Mouse (Mus musculus): ENCODE measurements around the gene Slc34a3. TPM values are rescaled to one million over a fixed set of nuclear protein-coding genes. Genes with fewer than 3 reads are reported as not detected.

Slc34a3 gene
- polyA plus RNA-seq, 1 experiment from 2014 or later: not detected

- Histone ChIP-seq H3K9ac (no peak overlapping the region), H3K4me1 (peaks cover 10% of the 10 kb centered on the region), H3K4me2 (no peak overlapping the region), H3K4me3 (replicated peaks) (no peak overlapping the region), H3K9me3 (no peaks in the 10 kb centered on the region), H3K27ac (no peak overlapping the region), H3K27me3 (peaks cover 33% of the 10 kb centered on the region), H3K36me3 (replicated peaks) (no peaks in the 10 kb centered on the region)
- no peak for ATAC-seq (ENCODE audit: low FRiP score)
- 90% methylated on average over 7 of the region's 7 CpGs for WGBS
These were observed 3.6 kb downstream of the Slc34a3 start for GRCm38 (mm10) chr2:25230581-25230980.

- H3K4me3 ChIP-seq (replicated peaks): no peak overlapping the region
- H3K27ac ChIP-seq: no peak overlapping the region
These were observed 4.6 kb downstream of the Slc34a3 start for GRCm38 (mm10) chr2:25229582-25229981.

DNA sequence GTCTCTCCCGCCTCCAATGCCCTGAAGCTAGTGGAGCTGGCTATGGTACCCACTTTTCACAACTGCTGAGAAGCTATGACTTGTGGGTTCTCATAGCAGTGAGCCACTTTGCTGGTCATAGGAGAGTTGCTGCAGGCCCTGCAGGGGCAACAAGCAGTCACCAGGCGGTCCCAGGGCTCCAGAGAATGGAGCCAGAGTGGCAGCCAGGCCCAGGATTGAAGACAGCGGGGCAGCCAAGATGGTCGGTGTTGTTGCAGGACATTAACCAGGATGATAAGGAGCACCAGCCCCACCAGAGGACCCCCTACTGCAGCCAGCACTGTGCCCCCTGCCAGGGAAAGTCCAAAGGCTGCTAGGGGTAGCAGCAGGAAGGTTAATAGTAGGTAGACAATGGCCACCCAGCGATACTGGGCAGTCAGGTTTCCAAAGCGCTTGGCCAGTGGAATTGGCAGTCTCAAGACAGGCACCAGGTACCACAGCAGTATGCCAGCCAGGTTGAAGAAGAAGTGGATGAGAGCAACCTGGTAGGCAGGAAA is 5.1 kb downstream of the Slc34a3 start:
- Histone ChIP-seq H3K9ac (peak overlapping the region; percentile 12; the same call in 1 of the 2 replicates), H3K27me3 (peaks cover 22% of the 10 kb centered on the region), H3K27ac (peak overlapping the region; percentile 65; the same call in 1 of the 2 replicates), H3K36me3 (replicated peaks) (no peaks in the 10 kb centered on the region), H3K9me3 (no peaks in the 10 kb centered on the region), H3K4me3 (replicated peaks) (no peak overlapping the region), H3K4me2 (peak overlapping the region; percentile 8; the same call in 1 of the 2 replicates), H3K4me1 (peaks cover 14% of the 10 kb centered on the region)
- 74% methylated on average over 6 of the region's 6 CpGs for WGBS
- no peak for ATAC-seq (ENCODE audit: low FRiP score)

More at GRCm38 (mm10) chr2:25229582-25229981, 4.6 kb downstream of the Slc34a3 start:
- Histone ChIP-seq H3K36me3 (replicated peaks) (no peaks in the 10 kb centered on the region), H3K4me2 (no peak overlapping the region), H3K4me1 (peaks cover 14% of the 10 kb centered on the region), H3K27me3 (peaks cover 23% of the 10 kb centered on the region), H3K9ac (no peak overlapping the region), H3K9me3 (no peaks in the 10 kb centered on the region)
- ATAC-seq (ENCODE audit: low FRiP score): no peak
- 89% methylated on average over 5 of the region's 5 CpGs for WGBS

GRCm38 (mm10) chr2:25228431-25228889 is 5.7 kb downstream of the Slc34a3 start:
- H3K4me1 ChIP-seq: peaks cover 18% of the 10 kb centered on the region
- ATAC-seq (ENCODE audit: low FRiP score): no peak
- H3K4me2 ChIP-seq: peak overlapping the region; percentile 35
- H3K27me3 ChIP-seq: peaks cover 22% of the 10 kb centered on the region
- H3K36me3 ChIP-seq (replicated peaks): no peaks in the 10 kb centered on the region
- peak overlapping the region; percentile 65; the same call in 1 of the 2 replicates for H3K27ac ChIP-seq
- no peak overlapping the region for H3K9ac ChIP-seq
- peak overlapping the region; percentile 19 for H3K4me3 ChIP-seq (replicated peaks)
- H3K9me3 ChIP-seq: no peaks in the 10 kb centered on the region
- 0% methylated on average over 7 of the region's 7 CpGs for WGBS

GRCm38 (mm10) chr2:25227406-25227805 is 6.8 kb downstream of the Slc34a3 start:
- no peak overlapping the region for H3K9ac ChIP-seq
- peaks cover 22% of the 10 kb centered on the region for H3K4me1 ChIP-seq
- ATAC-seq (ENCODE audit: low FRiP score): no peak
- peaks cover 17% of the 10 kb centered on the region for H3K27me3 ChIP-seq
- H3K4me2 ChIP-seq: no peak overlapping the region
- no peaks in the 10 kb centered on the region for H3K9me3 ChIP-seq
- 90% methylated on average over 4 of the region's 4 CpGs for WGBS
- no peak overlapping the region for H3K27ac ChIP-seq
- H3K4me3 ChIP-seq (replicated peaks): no peak overlapping the region
- no peaks in the 10 kb centered on the region for H3K36me3 ChIP-seq (replicated peaks)

GRCm38 (mm10) chr2:25226864-25227263 is 7.3 kb downstream of the Slc34a3 start:
- Histone ChIP-seq H3K4me3 (replicated peaks) (no peak overlapping the region), H3K4me1 (peaks cover 22% of the 10 kb centered on the region), H3K27ac (no peak overlapping the region), H3K9ac (no peak overlapping the region), H3K27me3 (peaks cover 12% of the 10 kb centered on the region), H3K36me3 (replicated peaks) (peaks cover 5% of the 10 kb centered on the region), H3K4me2 (no peak overlapping the region), H3K9me3 (no peaks in the 10 kb centered on the region)
- 88% methylated on average over 5 of the region's 5 CpGs for WGBS
- no peak for ATAC-seq (ENCODE audit: low FRiP score)

GRCm38 (mm10) chr2:25225811-25226379 is 8.3 kb downstream of the Slc34a3 start:
- 75% methylated on average over 8 of the region's 8 CpGs for WGBS
- Histone ChIP-seq H3K27ac (peak overlapping the region; percentile 99), H3K4me2 (peak overlapping the region; percentile 56), H3K36me3 (replicated peaks) (peaks cover 13% of the 10 kb centered on the region), H3K9me3 (no peaks in the 10 kb centered on the region), H3K27me3 (peaks cover 8% of the 10 kb centered on the region; the same call in 1 of the 2 replicates), H3K9ac (peak overlapping the region; percentile 66; the same call in 1 of the 2 replicates), H3K4me3 (replicated peaks) (peak overlapping the region; percentile 90; the same call in 1 of the 2 replicates), H3K4me1 (peaks cover 22% of the 10 kb centered on the region)
- ATAC-seq (ENCODE audit: low FRiP score): no peak

DNA sequence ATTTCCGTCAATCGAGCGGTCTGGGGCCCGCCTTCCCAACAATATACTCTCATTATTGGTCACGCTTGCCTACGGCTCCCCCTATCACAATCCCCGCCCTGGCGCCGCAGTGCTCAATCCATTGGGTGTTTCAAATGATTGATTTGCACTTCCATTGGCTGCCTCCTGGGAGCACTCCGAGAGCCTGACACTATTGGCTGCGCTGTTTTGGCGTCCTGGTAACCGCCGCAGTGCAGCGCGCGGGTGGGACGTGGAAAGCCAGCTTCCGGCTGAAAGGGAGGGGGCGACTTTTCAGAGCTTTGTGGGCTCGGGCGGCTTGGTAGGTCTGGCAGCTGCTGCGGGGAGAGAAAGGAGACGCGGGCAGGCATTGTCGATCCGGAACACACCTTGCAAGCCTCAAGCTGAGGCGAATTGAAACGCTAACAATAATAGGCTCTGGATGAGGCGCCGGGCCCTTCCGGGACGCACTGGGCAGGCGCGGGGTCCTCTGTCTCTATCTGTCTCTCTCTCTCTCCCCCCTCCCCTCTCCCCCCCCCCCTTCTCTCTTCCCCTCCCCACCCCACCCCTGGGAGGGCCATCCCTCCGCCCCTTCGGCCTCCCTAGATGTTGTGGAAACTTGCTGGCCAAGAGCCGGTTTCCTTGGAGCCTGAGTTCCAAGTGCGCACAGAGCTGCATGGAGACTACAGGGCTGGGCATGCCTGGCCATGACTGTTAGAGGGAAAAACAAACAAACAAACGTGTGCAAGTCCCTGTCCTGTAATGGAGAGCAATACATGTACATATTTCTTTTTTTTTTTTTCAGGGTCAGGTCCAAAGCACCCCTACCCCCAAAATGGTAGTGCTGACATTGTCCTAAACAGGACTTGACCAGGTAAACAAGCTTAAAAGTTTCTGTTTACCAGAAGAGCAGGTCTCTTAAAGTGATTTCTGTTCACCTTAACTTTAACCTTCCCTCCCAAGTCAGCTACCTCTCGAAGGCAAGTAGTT is 9.1 kb downstream of the Slc34a3 start:
- H3K36me3 ChIP-seq (replicated peaks): peaks cover 13% of the 10 kb centered on the region
- H3K4me3 ChIP-seq (replicated peaks): peak overlapping the region; percentile 90
- WGBS: 2% methylated on average over 39 of the region's 41 CpGs
- peaks cover 8% of the 10 kb centered on the region; the same call in 1 of the 2 replicates for H3K27me3 ChIP-seq
- H3K4me2 ChIP-seq: peak overlapping the region; percentile 56
- peaks cover 22% of the 10 kb centered on the region for H3K4me1 ChIP-seq
- no peaks in the 10 kb centered on the region for H3K9me3 ChIP-seq
- ATAC-seq (ENCODE audit: low FRiP score): peak; percentile 98
- H3K9ac ChIP-seq: peak overlapping the region; percentile 66
- peak overlapping the region; percentile 99 for H3K27ac ChIP-seq

DNA sequence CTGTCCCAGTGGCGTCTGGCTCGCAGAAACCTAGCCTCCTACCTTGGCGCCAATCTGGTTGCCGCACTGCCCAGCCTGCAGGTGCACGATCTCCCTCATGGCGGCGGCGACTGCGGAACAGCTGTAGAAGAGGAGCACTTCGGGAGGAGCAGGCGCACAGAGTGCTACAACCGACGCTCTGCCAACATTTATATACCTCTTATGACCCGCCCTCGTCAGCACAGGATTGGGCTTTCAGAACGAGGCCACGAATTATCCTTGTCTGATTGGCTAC is 9.7 kb downstream of the Slc34a3 start, which contains the start of gene Tubb4b:
Tubb4b (minus strand) TSS at position 211 of the 274 bp plus-strand sequence.
- ATAC-seq (ENCODE audit: low FRiP score): no peak
- Histone ChIP-seq H3K9ac (peak within 1 kb of the TSS; percentile 84), H3K4me2 (peak within 1 kb of the TSS; percentile 93), H3K4me1 (peaks cover 22% of the 10 kb centered on the region), H3K27ac (peak within 1 kb of the TSS; percentile 99), H3K4me3 (replicated peaks) (peak within 1 kb of the TSS; percentile 90), H3K27me3 (peaks cover 6% of the 10 kb centered on the region; the same call in 1 of the 2 replicates), H3K9me3 (no peaks in the 10 kb centered on the region), H3K36me3 (replicated peaks) (peaks cover 13% of the 10 kb centered on the region)
- under 1% methylated on average over 17 of the region's 17 CpGs for WGBS

DNA sequence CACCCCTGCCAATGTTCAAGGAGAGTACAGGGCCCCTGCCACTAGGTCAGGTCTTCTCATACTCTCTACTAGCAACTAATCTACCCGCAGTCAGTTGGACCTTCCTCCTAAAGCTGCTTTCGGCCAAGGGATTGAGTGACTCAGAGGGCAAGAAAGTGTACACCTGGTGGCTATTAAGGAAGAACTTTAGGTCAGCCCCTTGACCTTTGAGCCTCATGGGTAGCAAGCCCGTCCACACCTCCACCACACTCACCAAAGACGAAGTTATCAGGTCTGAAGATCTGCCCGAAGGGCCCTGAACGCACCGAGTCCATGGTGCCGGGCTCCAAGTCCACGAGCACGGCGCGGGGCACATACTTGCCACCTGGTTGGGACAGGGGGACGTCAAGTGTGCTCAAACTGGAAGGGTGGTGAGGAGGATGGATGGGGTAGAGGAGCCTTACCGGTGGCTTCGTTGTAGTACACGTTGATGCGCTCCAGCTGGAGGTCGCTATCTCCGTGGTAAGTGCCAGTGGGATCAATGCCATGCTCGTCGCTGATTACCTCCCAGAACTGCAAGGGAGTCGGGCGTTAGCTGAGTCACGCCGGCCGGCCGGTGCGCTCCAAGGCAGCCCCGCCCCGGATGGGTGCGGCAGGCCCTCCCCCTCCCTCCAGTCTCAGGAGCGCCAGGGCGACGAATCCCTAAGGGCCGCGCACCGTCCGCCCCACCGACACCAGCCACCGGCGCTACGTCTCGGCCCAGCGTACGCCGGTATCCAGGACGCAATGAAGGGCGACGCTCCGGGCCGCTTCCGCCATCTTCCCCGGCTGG is 10.3 kb downstream of the Slc34a3 start:
- peak overlapping the region; percentile 94 for H3K27ac ChIP-seq
- peak; percentile 45 for ATAC-seq (ENCODE audit: low FRiP score)

GRCm38 (mm10) chr2:25221331-25221772 is 12.8 kb downstream of the Slc34a3 start:
- Histone ChIP-seq H3K9ac (no peak overlapping the region), H3K4me3 (replicated peaks) (no peak overlapping the region), H3K9me3 (no peaks in the 10 kb centered on the region), H3K4me2 (no peak overlapping the region), H3K4me1 (peaks cover 16% of the 10 kb centered on the region), H3K27me3 (no peaks in the 10 kb centered on the region), H3K27ac (no peak overlapping the region), H3K36me3 (replicated peaks) (peaks cover 13% of the 10 kb centered on the region)
- no peak for ATAC-seq (ENCODE audit: low FRiP score)
- 74% methylated on average over 5 of the region's 5 CpGs for WGBS

More for the DNA sequence above, 10.3 kb downstream of the Slc34a3 start:
- Histone ChIP-seq H3K27me3 (peaks cover under 1% of the 10 kb centered on the region; the same call in 1 of the 2 replicates), H3K4me2 (peak overlapping the region; percentile 93), H3K9me3 (no peaks in the 10 kb centered on the region), H3K4me1 (peaks cover 19% of the 10 kb centered on the region), H3K4me3 (replicated peaks) (peak overlapping the region; percentile 90), H3K9ac (peak overlapping the region; percentile 84), H3K36me3 (replicated peaks) (peaks cover 13% of the 10 kb centered on the region)
- 2% methylated on average over 53 of the region's 53 CpGs for WGBS
